Mouse (Mus musculus): Measurements from ENCODE around the gene Mlph. TPM values are rescaled to one million over a fixed set of nuclear protein-coding genes. Genes with fewer than 3 reads are reported as not detected.
A peak's percentile ranks its signal among the peaks of the same experiment; 100 is the strongest.

Gene Mlph
- total and polyA plus RNA-seq, 3 experiments, result not detected

DNA sequence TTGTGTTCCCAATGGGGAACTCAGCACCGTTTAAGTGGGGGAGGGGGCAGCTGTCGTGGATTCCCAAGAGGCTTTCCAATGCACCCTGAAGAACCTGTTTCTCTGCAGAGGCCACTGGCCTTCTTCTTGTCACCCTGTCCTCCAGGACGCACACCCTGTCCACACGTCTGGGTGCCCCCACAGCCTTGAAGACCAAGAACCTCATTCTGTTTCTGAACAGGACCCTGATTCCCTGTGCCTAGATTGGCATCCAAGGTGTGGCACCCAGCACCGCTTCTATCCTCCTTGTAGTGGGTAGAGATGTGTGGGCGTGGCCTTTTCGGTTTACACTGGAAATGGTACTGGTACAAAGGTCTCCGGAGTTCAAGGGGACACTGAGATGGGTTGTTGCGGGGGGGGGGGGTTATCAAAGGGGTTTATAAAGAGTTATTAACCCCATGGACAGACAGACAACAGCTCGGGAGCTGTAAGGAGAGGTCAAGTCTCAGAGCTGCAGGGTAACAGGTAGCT, 55.1 kb downstream of the Mlph start:
- DNase-seq (ENCODE audit: low read depth, low spot score), result no peak
- H3K79me2 ChIP-seq (ENCODE audit: control insufficient read depth, insufficient read depth, low read length, poor library complexity), result no peaks in the 10 kb centered on the region
- no peaks in the 10 kb centered on the region for H3K36me3 ChIP-seq (ENCODE audit: control insufficient read depth in 1 of 2, insufficient read depth in 2 of 2, low read length in 2 of 2)

GRCm38 (mm10) chr1:90972911-90973573, 58.2 kb downstream of the Mlph start:
- no peak overlapping the region for H3K9ac ChIP-seq (ENCODE audit: control insufficient read depth, low read depth, low read length, poor library complexity, severe bottlenecking)
- H3K27ac ChIP-seq (ENCODE audit: control insufficient read depth, low read depth, low read length), result no peak overlapping the region
- H3K4me1 ChIP-seq (ENCODE audit: control insufficient read depth in 1 of 2, insufficient read depth in 2 of 2, low read length in 2 of 2), result peaks cover 0 to 4% of the 10 kb centered on the region in 2 experiments; a peak in 2 of 4 replicates
- H3K79me2 ChIP-seq (ENCODE audit: control insufficient read depth, insufficient read depth, low read length, poor library complexity), result no peaks in the 10 kb centered on the region
- DNase-seq (ENCODE audit: low read depth, low spot score), result peak; percentile 76
- no peaks in the 10 kb centered on the region for H3K27me3 ChIP-seq (ENCODE audit: control insufficient read depth in 1 of 2, insufficient read depth in 2 of 2, low read length in 2 of 2)
- H3K36me3 ChIP-seq (ENCODE audit: control insufficient read depth in 1 of 2, insufficient read depth in 2 of 2, low read length in 2 of 2), result no peaks in the 10 kb centered on the region
- H3K4me3 ChIP-seq (ENCODE audit: control insufficient read depth in 1 of 2, insufficient read depth in 1 of 2, low read depth in 2 of 2, low read length in 2 of 2), result no peak overlapping the region
- H3K9me3 ChIP-seq (replicated peaks; ENCODE audit: insufficient read depth, low read length), result no peaks in the 10 kb centered on the region
- TF ChIP-seq GATA1 (IDR thresholded peaks at IDR 0.05; ENCODE audit: low read depth, low read length) (no peak; the same call in 1 of the 2 replicates), ZNF384 (IDR thresholded peaks at IDR 0.05; ENCODE audit: low read depth, low read length) (no peak), JUND (IDR thresholded peaks at IDR 0.05; ENCODE audit: low read depth, low read length) (no peak), MXI1 (IDR thresholded peaks at IDR 0.05; ENCODE audit: low read depth, low read length) (peak; percentile 40; the same call in 1 of the 2 replicates), ZC3H11A (IDR thresholded peaks at IDR 0.05; ENCODE audit: low read depth, low read length) (peak; percentile 95), RAD21 (IDR thresholded peaks at IDR 0.05; ENCODE audit: low read depth, low read length) (no peak; the same call in none of the 2 replicates), CTCF (IDR thresholded peaks at IDR 0.05 in 2 of 3, conservative IDR thresholded peaks at IDR 0.05 in 1 of 3; ENCODE audit: control insufficient read depth in 1 of 3, insufficient read depth in 1 of 3, low read depth in 2 of 3, low read length in 3 of 3, poor library complexity in 1 of 3, severe bottlenecking in 1 of 3) (peak; percentile 98 to 99 (median 98)), SMC3 (IDR thresholded peaks at IDR 0.05; ENCODE audit: low read depth, low read length) (peak; percentile 98), UBTF (IDR thresholded peaks at IDR 0.05; ENCODE audit: borderline replicate concordance, insufficient read depth, low read depth, low read length) (no peak), SIN3A (IDR thresholded peaks at IDR 0.05; ENCODE audit: low read length) (no peak), ELF1 (IDR thresholded peaks at IDR 0.05; ENCODE audit: low read depth, low read length) (no peak), MAX (IDR thresholded peaks at IDR 0.05; ENCODE audit: low read length) (peak; percentile 52; the same call in 1 of the 2 replicates), RCOR1 (IDR thresholded peaks at IDR 0.05; ENCODE audit: low read depth, low read length) (no peak), ZMIZ1 (IDR thresholded peaks at IDR 0.05; ENCODE audit: low read depth, low read length) (no peak), NRF1 (IDR thresholded peaks at IDR 0.05; ENCODE audit: insufficient read depth, low read depth, low read length, poor library complexity, severe bottlenecking) (0 out of 2 replicates have a peak, but pooled peaks have one; percentile 29), CHD2 (IDR thresholded peaks at IDR 0.05; ENCODE audit: low read length) (no peak), MAFK (IDR thresholded peaks at IDR 0.05; ENCODE audit: borderline replicate concordance, low read depth, low read length) (no peak), USF2 (IDR thresholded peaks at IDR 0.05; ENCODE audit: borderline replicate concordance in 1 of 2, insufficient read depth in 1 of 2, low read depth in 1 of 2, low read length in 2 of 2) (no peak), TBP (IDR thresholded peaks at IDR 0.05; ENCODE audit: low read depth, low read length) (no peak), MYB (IDR thresholded peaks at IDR 0.05; ENCODE audit: low read depth, low read length) (no peak), MEF2A (IDR thresholded peaks at IDR 0.05; ENCODE audit: extremely low read depth, insufficient replicate concordance, low read depth, low read length, poor library complexity, severe bottlenecking) (no peak), MYC (IDR thresholded peaks at IDR 0.05; ENCODE audit: low read depth, low read length) (peak; percentile 78), TAL1 (IDR thresholded peaks at IDR 0.05; ENCODE audit: low read length) (no peak)

More for the DNA sequence above, 55.1 kb downstream of the Mlph start:
- Histone ChIP-seq H3K9me3 (replicated peaks; ENCODE audit: insufficient read depth, low read length) (no peaks in the 10 kb centered on the region), H3K27ac (ENCODE audit: control insufficient read depth, low read depth, low read length) (no peak overlapping the region), H3K4me3 (ENCODE audit: control insufficient read depth in 1 of 2, insufficient read depth in 1 of 2, low read depth in 2 of 2, low read length in 2 of 2) (no peak overlapping the region), H3K4me1 (ENCODE audit: control insufficient read depth in 1 of 2, insufficient read depth in 2 of 2, low read length in 2 of 2) (peaks cover 0 to 4% of the 10 kb centered on the region in 2 experiments; a peak in 2 of 4 replicates), H3K27me3 (ENCODE audit: control insufficient read depth in 1 of 2, insufficient read depth in 2 of 2, low read length in 2 of 2) (no peaks in the 10 kb centered on the region; a peak in 1 of 4 replicates), H3K9ac (ENCODE audit: control insufficient read depth, low read depth, low read length, poor library complexity, severe bottlenecking) (no peak overlapping the region)
- TF ChIP-seq SIN3A (IDR thresholded peaks at IDR 0.05; ENCODE audit: low read length) (no peak), ZNF384 (IDR thresholded peaks at IDR 0.05; ENCODE audit: low read depth, low read length) (no peak), MXI1 (IDR thresholded peaks at IDR 0.05; ENCODE audit: low read depth, low read length) (no peak), POLR2AphosphoS2 (IDR thresholded peaks at IDR 0.05; ENCODE audit: low read length) (no peak), MAFK (IDR thresholded peaks at IDR 0.05; ENCODE audit: borderline replicate concordance, low read depth, low read length) (no peak), MAZ (IDR thresholded peaks at IDR 0.05; ENCODE audit: low read depth, low read length) (no peak), USF1 (IDR thresholded peaks at IDR 0.05; ENCODE audit: low read depth, low read length) (no peak), ZMIZ1 (IDR thresholded peaks at IDR 0.05; ENCODE audit: low read depth, low read length) (no peak), NRF1 (IDR thresholded peaks at IDR 0.05; ENCODE audit: insufficient read depth, low read depth, low read length, poor library complexity, severe bottlenecking) (no peak), BHLHE40 (IDR thresholded peaks at IDR 0.05; ENCODE audit: borderline replicate concordance, low read depth, low read length) (no peak), CHD1 (IDR thresholded peaks at IDR 0.05; ENCODE audit: low read depth, low read length) (no peak), POLR2AphosphoS5 (IDR thresholded peaks at IDR 0.05; ENCODE audit: borderline replicate concordance, low read depth, low read length) (no peak), CTCF (IDR thresholded peaks at IDR 0.05 in 2 of 3, conservative IDR thresholded peaks at IDR 0.05 in 1 of 3; ENCODE audit: control insufficient read depth in 1 of 3, insufficient read depth in 1 of 3, low read depth in 2 of 3, low read length in 3 of 3, poor library complexity in 1 of 3, severe bottlenecking in 1 of 3) (no peak), NELFE (IDR thresholded peaks at IDR 0.05; ENCODE audit: low read depth, low read length) (no peak), GABPA (IDR thresholded peaks at IDR 0.05; ENCODE audit: low read depth, low read length) (no peak), ZKSCAN1 (IDR thresholded peaks at IDR 0.05; ENCODE audit: low read depth, low read length) (no peak), TBP (IDR thresholded peaks at IDR 0.05; ENCODE audit: low read depth, low read length) (no peak), EP300 (IDR thresholded peaks at IDR 0.05; ENCODE audit: low read depth in 1 of 2, low read length in 2 of 2) (no peak)

All from MEL (cell line).